Mouse (Mus musculus): ENCODE measurements around the gene Ubc.
"Not testable (repeated sequence)": the region's sequence is repeated elsewhere in the genome, so short reads cannot be mapped to it uniquely, and the experiment has no call there.

Gene Ubc

GRCm38 (mm10) chr5:125389579-125390441 is at the start of gene Ubc:
Gene Ubc, minus strand, starts transcription at chr5:125390202.
- DNase-seq, result peak; percentile 90 to 93

- DNase-seq, result not testable (repeated sequence)
Measured at GRCm38 (mm10) chr5:125434347-125434746, 44.3 kb upstream of the Ubc start.

- peak; percentile 95 to 96 for DNase-seq
Measured at GRCm38 (mm10) chr5:125433793-125434337, 43.9 kb upstream of the Ubc start, which contains the start of gene Dhx37. Gene Dhx37, minus strand, starts transcription at chr5:125434121.

GRCm38 (mm10) chr5:125432324-125432723 is 42.3 kb upstream of the Ubc start:
- DNase-seq, result not testable (repeated sequence)

GRCm38 (mm10) chr5:125426343-125426742 is 36.3 kb upstream of the Ubc start:
- DNase-seq, result no peak

- no peak for DNase-seq
Measured at GRCm38 (mm10) chr5:125425698-125426276, 35.8 kb upstream of the Ubc start.

GRCm38 (mm10) chr5:125419124-125419523 is 29.1 kb upstream of the Ubc start:
- DNase-seq, result no peak

GRCm38 (mm10) chr5:125418636-125419035 is 28.6 kb upstream of the Ubc start:
- DNase-seq, result no peak

GRCm38 (mm10) chr5:125416183-125416582 is 26.2 kb upstream of the Ubc start:
- DNase-seq, result no peak

- peak in 1 of 2 experiments; percentile 26 for DNase-seq
Measured at GRCm38 (mm10) chr5:125413763-125414162, 23.8 kb upstream of the Ubc start.

- not testable (repeated sequence) for DNase-seq
Measured at GRCm38 (mm10) chr5:125412536-125412935, 22.5 kb upstream of the Ubc start.

GRCm38 (mm10) chr5:125411972-125412530 is 22.0 kb upstream of the Ubc start:
- peak; percentile 57 to 77 for DNase-seq

- DNase-seq, result peak; percentile 27 to 35
Measured at GRCm38 (mm10) chr5:125409348-125410090, 19.5 kb upstream of the Ubc start.

- peak; percentile 83 to 86 for DNase-seq
Measured at GRCm38 (mm10) chr5:125408842-125409241, 18.8 kb upstream of the Ubc start.

GRCm38 (mm10) chr5:125407910-125408575 is 18.0 kb upstream of the Ubc start:
- DNase-seq, result no peak

GRCm38 (mm10) chr5:125407020-125407830 is 17.2 kb upstream of the Ubc start:
- no peak for DNase-seq

GRCm38 (mm10) chr5:125406322-125407016 is 16.5 kb upstream of the Ubc start:
- peak; percentile 78 to 83 for DNase-seq

- DNase-seq, result peak; percentile 78 to 92
Measured at GRCm38 (mm10) chr5:125405546-125406248, 15.7 kb upstream of the Ubc start.

GRCm38 (mm10) chr5:125404903-125405545 is 15.0 kb upstream of the Ubc start:
- DNase-seq, result peak in 1 of 2 experiments; percentile 51
